8 mouse cellular contexts compared by ENCODE assay signal in the genomic region with DNA sequence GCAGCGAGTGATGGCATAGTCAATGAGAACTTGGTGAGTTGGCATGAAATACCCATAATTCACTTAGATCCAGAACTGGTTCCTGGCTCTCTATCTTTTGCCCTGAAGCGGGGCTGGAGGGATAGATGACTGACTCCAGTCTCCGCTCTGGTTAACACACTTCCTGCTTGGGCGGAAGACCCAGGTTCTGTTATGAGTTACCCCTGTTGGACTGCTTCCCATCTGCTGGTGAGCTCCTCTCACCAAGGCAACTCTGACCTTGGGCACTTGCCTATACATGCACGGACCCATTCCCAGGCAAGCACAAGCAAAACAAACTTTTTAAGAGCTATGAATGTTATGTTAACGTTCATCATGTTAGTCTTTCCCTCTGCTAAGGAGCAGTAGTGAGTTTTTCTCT. TPM values are rescaled to one million over a fixed set of nuclear protein-coding genes. Genes with fewer than 3 reads are reported as not detected.
DNase-seq lines count a peak whose midpoint lies in the region; ATAC-seq and TF ChIP-seq lines count a peak whose summit lies in the region.

No protein-coding gene starts in this region.

- H3K27me3 ChIP-seq in heart, embryonic 10.5 days (ENCODE audit: insufficient read depth, poor library complexity, severe bottlenecking), result no peaks in the 10 kb centered on the region
- H3K27me3 ChIP-seq in forebrain, embryonic 10.5 days (ENCODE audit: poor library complexity, severe bottlenecking), result no peaks in the 10 kb centered on the region
- no peaks in the 10 kb centered on the region for H3K27me3 ChIP-seq in liver, embryonic 15.5 days
- H3K27me3 ChIP-seq in thymus, adult 2 months (ENCODE audit: control insufficient read depth, insufficient read depth, low read length), result no peaks in the 10 kb centered on the region

- TF ChIP-seq POLR2A in thymus, adult 2 months (IDR thresholded peaks at IDR 0.05; ENCODE audit: control insufficient read depth, extremely low read depth, insufficient read depth, low read length, poor library complexity), result no peak

- peak overlapping the region; percentile 76 for H3K4me2 ChIP-seq in liver, embryonic 15.5 days

- H3K9me3 ChIP-seq in heart, embryonic 10.5 days, result no peaks in the 10 kb centered on the region
- no peaks in the 10 kb centered on the region for H3K9me3 ChIP-seq in forebrain, embryonic 10.5 days
- no peaks in the 10 kb centered on the region for H3K9me3 ChIP-seq in liver, embryonic 15.5 days (replicated peaks)

- no peak for ATAC-seq in liver, embryonic 15.5 days (ENCODE audit: insufficient read depth)

- TF ChIP-seq CTCF in thymus, adult 2 months (IDR thresholded peaks at IDR 0.05; ENCODE audit: borderline replicate concordance, control insufficient read depth, extremely low read depth, insufficient read depth, low read length, poor library complexity), result no peak

- 34% methylated on average over 6 of the region's 6 CpGs for WGBS in heart, embryonic 10.5 days
- 43% methylated on average over 6 of the region's 6 CpGs for WGBS in forebrain, embryonic 10.5 days
- WGBS in liver, embryonic 15.5 days (ENCODE audit: insufficient replicate concordance), result 11% methylated on average over 6 of the region's 6 CpGs
- WGBS in thymus, adult 2 months, result 7% methylated on average over 6 of the region's 6 CpGs

- H3K4me1 ChIP-seq in heart, embryonic 10.5 days, result peaks cover 43% of the 10 kb centered on the region
- H3K4me1 ChIP-seq in forebrain, embryonic 10.5 days, result peaks cover 54% of the 10 kb centered on the region
- peaks cover 85% of the 10 kb centered on the region for H3K4me1 ChIP-seq in liver, embryonic 15.5 days (replicated peaks)
- H3K4me1 ChIP-seq in thymus, adult 2 months (replicated peaks; ENCODE audit: control insufficient read depth, insufficient read depth, low read length), result peaks cover 25% of the 10 kb centered on the region

- H3K4me3 ChIP-seq in heart, embryonic 10.5 days, result peak overlapping the region; percentile 97
- peak overlapping the region; percentile 90 for H3K4me3 ChIP-seq in forebrain, embryonic 10.5 days
- H3K4me3 ChIP-seq in liver, embryonic 15.5 days (replicated peaks), result peak overlapping the region; percentile 89
- peak overlapping the region; percentile 18 for H3K4me3 ChIP-seq in thymus, adult 2 months (ENCODE audit: control insufficient read depth, insufficient read depth, low read length)

- intact Hi-C loops in heart, postnatal 36 days (cut with DNase I), result loop anchor here (2.0 kb wide), 1 partner anchor 239 kb away; no protein-coding TSS in a partner anchor

- peaks cover 40% of the 10 kb centered on the region for H3K36me3 ChIP-seq in heart, embryonic 10.5 days
- peaks cover 57% of the 10 kb centered on the region for H3K36me3 ChIP-seq in forebrain, embryonic 10.5 days (replicated peaks)
- H3K36me3 ChIP-seq in liver, embryonic 15.5 days (replicated peaks), result peaks cover 56% of the 10 kb centered on the region
- peaks cover 12% of the 10 kb centered on the region for H3K36me3 ChIP-seq in thymus, adult 2 months (ENCODE audit: control insufficient read depth, insufficient read depth, low read length)

- H3K9ac ChIP-seq in liver, embryonic 15.5 days, result peak overlapping the region; percentile 89

- no peak for DNase-seq in heart, embryonic 10.5 days (ENCODE audit: low spot score)
- DNase-seq in heart, postnatal 36 days, result no peak
- peak; percentile 50 for DNase-seq in CD4-positive, CD25-positive, alpha-beta regulatory T cell, adult 2 months (ENCODE audit: low read depth, low spot score)
- no peak for DNase-seq in forebrain, embryonic 10.5 days (ENCODE audit: extremely low spot score, low spot score)
- peak; percentile 42 for DNase-seq in thymus, adult 2 months
- DNase-seq in gastrocnemius, postnatal 4 days (ENCODE audit: low spot score in 2 of 2), result no peak
- DNase-seq in frontal cortex, postnatal 10 days (ENCODE audit: low spot score in 2 of 2), result no peak

- H3K27ac ChIP-seq in heart, embryonic 10.5 days, result peak overlapping the region; percentile 96
- peak overlapping the region; percentile 99 for H3K27ac ChIP-seq in forebrain, embryonic 10.5 days
- peak overlapping the region; percentile 89 for H3K27ac ChIP-seq in liver, embryonic 15.5 days (replicated peaks)
- no peak overlapping the region for H3K27ac ChIP-seq in thymus, adult 2 months (ENCODE audit: control insufficient read depth, insufficient read depth, low read length)

RNA-seq across cellular contexts. Expression of a gene that starts 1.4 kb away (rescaled TPM):
- 307 TPM in 2 replicates for polyA plus RNA-seq in heart, embryonic 10.5 days (2016; fragmentation: Nextera tagmentation; extraction: Ambion mirVana)
- total RNA-seq in heart, postnatal 36 days (2021), result 1 to 10 TPM; 3.7 to 4.2 TPM
- 828 and 834 TPM in 2 replicates for polyA plus RNA-seq in forebrain, embryonic 10.5 days (2016; fragmentation: Nextera tagmentation; extraction: Ambion mirVana)
- 444 and 469 TPM in 2 replicates for polyA plus RNA-seq in liver, embryonic 15.5 days (2015; fragmentation: Nextera tagmentation; extraction: Ambion mirVana)
- 77.4 and 166 TPM in 2 replicates for polyA plus RNA-seq in thymus, adult 2 months (2012; rRNA removed)
- 10 to 100 TPM; 35.7 to 35.8 TPM for total RNA-seq in gastrocnemius, postnatal 4 days (2021)

RNA-seq across cellular contexts. Expression of a gene that starts 27.8 kb away (rescaled TPM):
- 0.28 and 0.34 TPM in 2 replicates for polyA plus RNA-seq in heart, embryonic 10.5 days (2016; fragmentation: Nextera tagmentation; extraction: Ambion mirVana)
- total RNA-seq in heart, postnatal 36 days (2021), result 1 to 10 TPM; 5.5 to 6.5 TPM
- 0.40 and 0.79 TPM in 2 replicates for polyA plus RNA-seq in forebrain, embryonic 10.5 days (2016; fragmentation: Nextera tagmentation; extraction: Ambion mirVana)
- polyA plus RNA-seq in liver, embryonic 15.5 days (2015; fragmentation: Nextera tagmentation; extraction: Ambion mirVana), result 0.61 and 0.76 TPM in 2 replicates
- 1.6 and 3.4 TPM in 2 replicates for polyA plus RNA-seq in thymus, adult 2 months (2012; rRNA removed)
- 10 to 100 TPM in 1 of 2 experiments, 1 to 10 TPM in 1; 8.0 to 13.9 TPM for total RNA-seq in gastrocnemius, postnatal 4 days (2021)

RNA-seq across cellular contexts. Expression of a gene that starts 58.3 kb away (rescaled TPM):
- polyA plus RNA-seq in heart, embryonic 10.5 days (2016; fragmentation: Nextera tagmentation; extraction: Ambion mirVana), result 12.0 and 16.2 TPM in 2 replicates
- total RNA-seq in heart, postnatal 36 days (2021), result 10 to 100 TPM; 10.9 to 16.4 TPM
- 10.5 and 10.6 TPM in 2 replicates for polyA plus RNA-seq in forebrain, embryonic 10.5 days (2016; fragmentation: Nextera tagmentation; extraction: Ambion mirVana)
- 9.3 and 10.2 TPM in 2 replicates for polyA plus RNA-seq in liver, embryonic 15.5 days (2015; fragmentation: Nextera tagmentation; extraction: Ambion mirVana)
- 4.9 and 6.5 TPM in 2 replicates for polyA plus RNA-seq in thymus, adult 2 months (2012; rRNA removed)
- total RNA-seq in gastrocnemius, postnatal 4 days (2021), result 10 to 100 TPM; 18.9 to 19.4 TPM

Comparison
In these comparisons a context has a peak if more than half of its experiments do, and no peak if none do; other contexts are left out.
1. DNase-seq: peak in CD4-positive, CD25-positive, alpha-beta regulatory T cell, adult 2 months (single experiment) and thymus, adult 2 months (single experiment); none in heart, embryonic 10.5 days (single experiment), heart, postnatal 36 days (0 of 2), forebrain, embryonic 10.5 days (single experiment), gastrocnemius, postnatal 4 days (0 of 2) and frontal cortex, postnatal 10 days (0 of 2).
2. H3K4me3 ChIP-seq: peak in every context shown above with its lines; median percentile 97 in heart, embryonic 10.5 days; 90 in forebrain, embryonic 10.5 days; 89 in liver, embryonic 15.5 days; 18 in thymus, adult 2 months.